Mouse (Mus musculus): ENCODE measurements around the gene 9930021J03Rik.

Gene 9930021J03Rik

GRCm38 (mm10) chr19:29695071-29695470, 110.7 kb downstream of the 9930021J03Rik start:
- DNase-seq (ENCODE audit: low read depth), result no peak

- no peak for DNase-seq (ENCODE audit: low read depth)
Measured at GRCm38 (mm10) chr19:29683844-29684540, 121.8 kb downstream of the 9930021J03Rik start.

- no peak for DNase-seq (ENCODE audit: low read depth)
Measured at GRCm38 (mm10) chr19:29680182-29681152, 125.3 kb downstream of the 9930021J03Rik start.

GRCm38 (mm10) chr19:29678181-29678778, 127.5 kb downstream of the 9930021J03Rik start:
- DNase-seq (ENCODE audit: low read depth), result no peak

GRCm38 (mm10) chr19:29676479-29677193, 129.2 kb downstream of the 9930021J03Rik start:
- no peak for DNase-seq (ENCODE audit: low read depth)

GRCm38 (mm10) chr19:29675562-29676078, 130.2 kb downstream of the 9930021J03Rik start:
- no peak for DNase-seq (ENCODE audit: low read depth)

GRCm38 (mm10) chr19:29674946-29675345, 130.8 kb downstream of the 9930021J03Rik start:
- DNase-seq (ENCODE audit: low read depth), result no peak

- DNase-seq (ENCODE audit: low read depth), result no peak
Measured at GRCm38 (mm10) chr19:29672660-29673059, 133.1 kb downstream of the 9930021J03Rik start.

GRCm38 (mm10) chr19:29671160-29671559, 134.6 kb downstream of the 9930021J03Rik start:
- no peak for DNase-seq (ENCODE audit: low read depth)

GRCm38 (mm10) chr19:29670247-29670646, 135.5 kb downstream of the 9930021J03Rik start:
- DNase-seq (ENCODE audit: low read depth), result no peak

GRCm38 (mm10) chr19:29668135-29668534, 137.7 kb downstream of the 9930021J03Rik start:
- no peak for DNase-seq (ENCODE audit: low read depth)

- DNase-seq (ENCODE audit: low read depth), result no peak
Measured at GRCm38 (mm10) chr19:29666965-29667594, 138.7 kb downstream of the 9930021J03Rik start.

- no peak for DNase-seq (ENCODE audit: low read depth)
Measured at GRCm38 (mm10) chr19:29666164-29666563, 139.6 kb downstream of the 9930021J03Rik start.

- DNase-seq (ENCODE audit: low read depth), result no peak
Measured at GRCm38 (mm10) chr19:29664934-29665333, 140.9 kb downstream of the 9930021J03Rik start.

Measured in fibroblast of lung, adult 2 months (primary cell).